Mouse (Mus musculus) spleen, adult 12 weeks (tissue): ENCODE results near the gene Lipc.

Source experiments
- DNase-seq: peaks from one replicate; pipeline ENCODE4 v3.0.0; 2022; ENCODE audit warnings: low spot score

Lipc gene

GRCm38 (mm10) chr9:70914659-70915355, 37.2 kb downstream of the Lipc start:
- no peak for DNase-seq

DNA sequence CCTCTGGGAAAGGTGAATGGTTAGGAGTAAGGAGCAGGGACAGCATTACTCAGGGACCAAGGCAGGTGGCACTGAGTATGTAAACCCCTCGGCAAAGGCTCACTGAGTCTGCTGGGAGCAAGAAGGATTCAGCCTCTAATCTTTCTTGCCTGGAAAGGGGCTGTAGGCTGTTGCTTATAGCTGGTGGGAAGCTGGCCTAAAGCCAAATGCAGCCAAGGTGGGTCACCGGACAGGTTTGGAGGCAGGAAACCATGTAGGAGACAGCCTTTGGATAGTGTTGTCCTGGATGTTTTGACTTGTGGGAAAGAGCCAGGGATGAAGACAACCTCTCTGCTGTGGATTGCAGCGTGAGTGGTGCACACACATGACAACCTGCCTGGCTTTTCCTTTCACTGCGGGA, 40.9 kb downstream of the Lipc start:
- DNase-seq: no peak

GRCm38 (mm10) chr9:70910351-70910750, 41.7 kb downstream of the Lipc start:
- no peak for DNase-seq

- DNase-seq: no peak
Measured at GRCm38 (mm10) chr9:70902821-70903730, 49.0 kb downstream of the Lipc start.

- no peak for DNase-seq
Measured at GRCm38 (mm10) chr9:70894201-70894600, 57.8 kb downstream of the Lipc start.

- DNase-seq: no peak
Measured at GRCm38 (mm10) chr9:70893526-70893925, 58.5 kb downstream of the Lipc start.

DNA sequence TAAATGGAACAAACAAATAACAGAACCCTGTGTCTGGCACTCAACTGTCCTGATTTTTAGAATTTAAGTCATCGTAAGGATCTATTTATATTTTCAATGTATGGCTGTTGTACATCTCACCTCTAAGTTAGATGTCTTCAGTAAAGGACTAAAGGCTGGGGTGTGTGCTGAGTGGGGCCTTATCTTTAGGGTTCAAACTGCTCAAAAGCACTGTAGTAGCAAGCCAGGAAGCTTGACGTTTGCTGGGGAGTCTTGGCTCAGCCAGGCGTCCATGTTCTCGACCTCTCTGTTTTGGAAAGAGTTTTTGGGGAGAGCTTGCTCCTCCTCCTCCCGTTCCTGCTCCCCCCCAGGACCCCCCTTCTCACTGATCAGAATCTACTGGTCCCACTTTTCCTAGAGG, 59.4 kb downstream of the Lipc start:
- DNase-seq: no peak

DNA sequence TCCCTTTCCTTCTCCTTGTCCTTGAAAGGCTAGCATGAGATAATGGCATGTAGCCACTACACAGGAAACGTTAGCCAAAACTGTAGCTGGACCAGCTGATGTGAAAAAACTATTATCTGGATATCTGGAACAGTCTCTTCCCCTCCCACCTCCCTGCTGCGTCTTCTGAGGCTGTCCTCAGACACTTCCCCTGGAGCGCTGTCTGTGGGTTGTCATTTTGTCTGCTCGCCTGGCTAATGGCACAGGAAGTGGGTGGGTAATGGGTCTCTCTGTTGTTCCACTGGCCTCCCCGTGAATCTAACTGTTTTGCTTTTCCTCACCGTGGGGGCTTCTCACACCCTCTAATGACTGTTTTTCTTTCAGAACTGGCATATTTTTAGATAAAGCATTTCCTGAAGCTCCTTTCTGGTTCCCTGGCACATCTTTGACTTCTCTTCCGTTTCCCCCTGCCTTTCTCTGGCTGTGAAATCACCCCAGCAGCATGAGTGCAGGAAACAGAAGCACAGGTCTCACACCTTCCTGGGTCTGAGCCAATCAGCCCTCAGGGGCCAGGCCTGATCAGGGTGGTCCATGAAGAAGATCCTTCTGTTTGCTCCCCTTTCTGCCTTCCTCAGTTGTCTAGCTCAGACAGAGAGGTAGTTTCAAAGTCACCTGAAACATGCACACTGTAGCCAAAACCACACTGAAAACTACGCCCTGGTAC, 60.4 kb downstream of the Lipc start:
- DNase-seq: no peak

DNA sequence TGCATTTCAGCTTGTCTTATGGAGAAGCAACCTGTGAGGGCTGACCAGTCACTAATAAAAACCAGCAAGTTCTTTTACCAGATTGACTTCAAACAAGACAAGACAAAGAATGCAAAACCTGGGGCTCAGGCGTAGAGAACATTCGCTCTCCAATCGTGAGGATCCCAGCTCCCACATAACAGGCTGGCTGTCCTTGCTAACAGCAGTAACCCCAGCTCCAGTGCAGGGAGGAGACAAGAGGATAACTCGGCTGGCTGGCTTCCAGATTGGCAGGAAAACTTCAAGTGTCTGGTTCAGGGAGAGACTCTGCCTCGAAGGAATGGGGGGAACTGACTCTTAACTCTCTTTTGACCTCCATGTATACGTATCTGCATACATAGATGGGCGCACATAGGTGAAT, 61.3 kb downstream of the Lipc start:
- no peak for DNase-seq

DNA sequence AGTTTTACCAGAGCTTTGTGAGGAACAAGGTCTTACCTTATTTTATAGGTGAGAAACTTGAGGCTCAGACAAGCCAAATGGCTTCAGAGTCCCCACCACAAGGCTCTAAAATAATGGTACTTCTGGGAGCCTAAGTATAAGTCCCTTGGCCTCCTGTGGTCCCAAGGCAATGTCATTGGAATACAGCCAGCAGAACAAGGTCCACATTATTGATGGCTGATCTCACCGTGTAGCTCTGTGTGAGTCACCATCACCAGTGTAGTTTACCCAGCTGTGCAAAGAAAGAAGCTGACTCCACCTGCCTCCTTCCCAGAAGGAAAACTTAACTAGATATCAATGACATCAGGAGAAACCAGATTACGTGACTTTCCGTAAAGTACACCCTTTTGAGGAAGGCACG, 63.1 kb downstream of the Lipc start:
- DNase-seq: no peak

DNA sequence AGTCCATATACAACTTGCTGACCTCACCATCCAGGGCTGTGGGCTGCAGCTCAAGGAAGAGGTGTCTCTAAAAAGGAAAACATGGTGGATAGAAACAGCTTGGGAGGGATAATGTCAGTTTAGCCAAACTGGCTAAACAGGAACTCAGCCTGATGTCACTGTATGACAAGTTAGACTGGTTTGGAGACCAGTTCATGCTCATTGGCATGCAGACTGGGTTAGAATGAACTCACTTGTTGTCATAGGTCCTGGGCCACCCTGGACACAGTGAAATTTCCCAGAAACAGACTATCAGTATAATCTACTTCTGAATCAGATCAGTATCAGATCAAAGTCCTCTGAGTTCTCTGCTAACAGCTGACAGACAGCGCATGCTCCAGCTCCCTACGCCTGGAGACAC, 63.5 kb downstream of the Lipc start:
- DNase-seq: no peak

GRCm38 (mm10) chr9:70881982-70882381, 70.0 kb downstream of the Lipc start:
- no peak for DNase-seq

GRCm38 (mm10) chr9:70878823-70879222, 73.2 kb downstream of the Lipc start:
- no peak for DNase-seq

GRCm38 (mm10) chr9:70878157-70878556, 73.9 kb downstream of the Lipc start:
- DNase-seq: no peak

DNA sequence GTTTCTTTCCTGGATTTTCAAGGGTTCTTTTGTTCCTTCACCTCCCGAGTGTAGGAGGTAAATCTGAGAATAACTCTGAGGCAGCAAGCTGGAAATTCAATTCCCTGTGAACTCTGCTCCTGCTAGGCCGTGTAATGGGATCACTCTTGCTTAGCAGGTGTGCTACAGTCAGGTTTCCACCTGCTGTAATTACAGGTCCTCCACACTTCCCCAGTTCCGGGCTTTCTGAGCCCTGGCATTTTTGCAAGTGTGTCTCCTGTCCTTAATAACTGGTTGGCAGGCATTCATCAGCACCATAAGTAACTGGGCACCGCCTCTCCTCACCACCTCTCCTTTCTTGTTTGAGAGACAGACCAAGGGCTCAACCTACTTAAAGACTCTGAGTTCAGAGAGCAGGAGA, 76.5 kb downstream of the Lipc start:
- no peak for DNase-seq

DNA sequence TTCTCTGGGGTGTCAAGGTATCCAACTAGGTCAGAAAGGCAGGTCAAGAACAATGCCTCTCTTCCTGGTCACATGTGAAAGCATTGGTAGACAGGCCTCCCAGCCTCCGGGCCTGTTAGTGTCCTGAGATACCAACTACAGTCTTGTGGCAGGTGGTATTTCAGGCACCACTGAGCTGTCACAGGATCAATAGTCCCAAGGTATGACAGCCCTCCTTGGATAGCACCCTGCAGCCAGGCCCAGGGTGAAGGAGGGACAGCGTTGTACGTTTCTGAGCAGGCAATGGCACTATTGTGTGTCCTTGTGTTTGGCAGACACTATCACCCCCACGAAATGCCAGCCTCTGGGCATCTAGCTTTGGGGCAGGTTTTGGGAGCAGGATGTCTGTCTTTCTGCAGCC, 77.0 kb downstream of the Lipc start:
- no peak for DNase-seq

- no peak for DNase-seq
Measured at GRCm38 (mm10) chr9:70872675-70873074, 79.4 kb downstream of the Lipc start.

DNA sequence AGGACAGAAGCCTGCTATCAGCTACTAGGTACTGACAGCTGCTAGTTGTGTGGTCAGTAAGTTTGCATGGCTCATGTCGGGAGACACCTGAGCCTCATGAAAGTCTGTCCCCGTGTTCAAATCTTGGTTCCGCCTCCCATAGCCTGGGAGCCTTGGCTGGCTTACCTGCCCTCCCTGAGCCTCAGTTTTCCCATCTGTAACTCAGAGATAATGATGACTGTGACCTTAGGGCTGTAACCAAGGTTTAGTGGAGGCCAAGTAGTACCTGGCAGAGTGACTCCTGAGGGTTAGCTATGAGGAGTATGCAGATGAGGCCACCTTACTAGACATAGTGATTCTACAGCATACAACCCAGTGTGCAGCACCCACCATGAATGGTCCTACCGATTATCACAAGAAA, 81.7 kb downstream of the Lipc start:
- DNase-seq: no peak

DNA sequence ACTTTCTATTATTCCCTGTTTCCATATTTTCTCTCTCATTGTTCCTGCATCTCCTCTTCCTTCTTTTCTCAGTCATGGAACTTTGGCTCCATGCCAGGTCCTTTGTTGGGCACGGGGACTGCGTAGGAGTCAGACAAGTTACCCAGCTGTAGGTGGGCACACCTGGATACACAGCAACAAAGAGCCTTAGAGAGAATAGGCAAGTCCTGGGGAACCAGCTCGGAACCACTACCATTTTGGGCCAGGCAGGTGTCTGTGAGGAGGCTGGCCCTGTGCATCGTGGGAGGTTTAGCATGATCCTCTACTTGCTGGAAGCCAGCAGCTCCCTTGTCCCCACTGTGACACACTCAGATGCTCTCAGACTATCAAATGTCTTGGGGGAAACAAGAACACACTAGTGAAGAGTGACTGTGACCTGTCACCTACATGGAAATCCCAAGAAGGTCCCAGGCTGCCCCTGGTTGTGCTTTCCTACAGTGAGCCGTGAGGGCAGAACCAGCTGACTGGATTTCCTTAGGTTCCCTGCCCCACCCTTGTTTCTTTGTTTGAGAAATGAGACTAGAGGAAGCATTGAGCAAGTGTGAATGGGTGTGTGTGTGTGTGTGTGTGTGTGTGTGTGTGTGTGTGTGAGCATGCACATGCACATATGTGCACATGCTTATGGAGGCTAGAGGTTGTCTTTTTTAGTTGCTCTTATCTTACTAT, 82.7 kb downstream of the Lipc start:
- no peak for DNase-seq

GRCm38 (mm10) chr9:70867381-70867780, 84.6 kb downstream of the Lipc start:
- DNase-seq: no peak

- no peak for DNase-seq
Measured at GRCm38 (mm10) chr9:70864039-70864438, 88.0 kb downstream of the Lipc start.

GRCm38 (mm10) chr9:70863299-70863698, 88.7 kb downstream of the Lipc start:
- DNase-seq: no peak
